Mouse (Mus musculus) heart, adult 2 months (tissue): ENCODE measurements at regions not wholly inside any gene's neighbourhood (a gene's known extent, or its start where the extent isn't known, plus 50 kb on each side); places are given as distances from the start of the nearest gene placed in this dataset.

Experiments
- DNase-seq, 2 experiments: peaks; one replicate each; pipeline ENCODE4 v3.0.0; 2021
- H3K27ac ChIP-seq: fragments of 200-600 bp; 2 replicates; pipeline ENCODE4 v1.8.1; 2022
- H3K27me3 ChIP-seq: fragments of 200-500 bp; 2 replicates; pipeline ENCODE4 v1.6.1; 2012; ENCODE audit warnings: mild to moderate bottlenecking, low read length, inconsistent platforms, mixed read lengths; ENCODE audit not compliant: control insufficient read depth, insufficient read depth
- H3K36me3 ChIP-seq: fragments of 200-500 bp; 2 replicates; pipeline ENCODE4 v1.6.1; 2012; ENCODE audit warnings: low read length, inconsistent platforms; ENCODE audit not compliant: control insufficient read depth, insufficient read depth
- H3K4me1 ChIP-seq: fragments of 200-500 bp; 2 replicates; pipeline ENCODE4 v1.6.1; 2011; ENCODE audit warnings: low read length; ENCODE audit not compliant: control insufficient read depth, insufficient read depth
- H3K4me3 ChIP-seq: fragments of 200-600 bp; 2 replicates; pipeline ENCODE4 v1.8.1; 2022
- H3K79me2 ChIP-seq: fragments of 200-500 bp; replicated peaks from 2 replicates; pipeline ENCODE4 v1.6.1; 2012; ENCODE audit warnings: mild to moderate bottlenecking, inconsistent platforms, low read length, moderate library complexity, mixed read lengths; ENCODE audit not compliant: control insufficient read depth, insufficient read depth
- H3K9ac ChIP-seq: fragments of 200-500 bp; 2 replicates; pipeline ENCODE4 v1.6.1; 2012; ENCODE audit warnings: low read depth, mild to moderate bottlenecking, control low read depth, inconsistent platforms, low read length, mixed read lengths
- CTCF ChIP-seq: fragments of 200-600 bp; IDR thresholded peaks from 2 replicates; pipeline ENCODE4 v1.8.1; 2022; ENCODE audit warnings: antibody characterized with exemption, mild to moderate bottlenecking, moderate library complexity
- EP300 ChIP-seq: fragments of 200-500 bp; IDR thresholded peaks from 2 replicates; pipeline ENCODE4 v1.6.1; 2011; ENCODE audit warnings: low read depth, low read length, control low read depth; ENCODE audit not compliant: insufficient read depth
- POLR2A ChIP-seq: fragments of 200-500 bp; IDR thresholded peaks from 2 replicates; pipeline ENCODE4 v1.6.1; 2011; ENCODE audit warnings: mild to moderate bottlenecking, low read depth, low read length, control low read depth; ENCODE audit not compliant: insufficient read depth
- WGBS: fragments of 180-500 bp; shearing (Covaris S2); methylation state at CpG from one replicate; pipeline ENCODE4 v1.1.7; 2018; 5-methylcytosine and 5-hydroxymethylcytosine counted together
- intact Hi-C: fragments of 180-260 bp; cut with DNase I; formaldehyde crosslinking; loops from one replicate; pipeline ENCODE4 v1.15.1; 2025

DNA sequence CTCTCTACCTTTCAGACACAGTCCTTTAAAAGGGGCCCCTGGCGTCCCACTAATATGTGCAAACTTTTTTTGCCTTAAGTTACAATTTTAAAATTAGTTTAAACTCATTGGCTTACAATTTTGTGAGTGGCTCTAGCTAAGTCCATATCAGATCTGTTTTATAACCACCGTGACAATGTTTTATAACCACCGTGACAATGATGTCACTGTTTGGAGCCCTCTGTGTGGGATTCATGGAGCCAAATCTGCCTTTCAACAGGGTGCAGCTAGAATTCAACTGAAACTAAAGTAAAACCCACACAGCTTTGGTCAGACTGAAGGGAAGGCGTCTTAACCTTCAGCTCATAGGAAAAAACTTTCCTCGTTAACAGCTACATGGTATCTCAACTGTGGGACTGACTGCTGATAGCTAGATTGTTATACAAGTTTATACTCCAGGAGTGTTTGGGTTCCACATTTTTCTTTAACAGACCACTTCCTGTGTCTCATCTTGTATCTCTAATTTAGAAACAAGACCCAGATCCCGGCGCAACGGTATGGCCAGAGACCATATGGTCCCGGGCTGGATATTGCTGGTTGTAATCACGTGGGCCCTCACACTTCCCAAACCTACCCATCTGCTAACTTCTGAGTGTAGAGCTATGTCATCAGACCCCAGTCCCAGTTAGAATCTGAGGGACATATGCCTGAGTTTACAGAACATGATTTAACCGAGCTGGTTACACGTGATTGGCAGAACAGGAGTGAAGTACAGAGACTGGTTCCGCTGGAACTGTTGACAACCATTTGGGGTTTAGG lies 102.7 kb upstream of the Cand1 start:
- 66% methylated on average over 13 of the region's 13 CpGs for WGBS
- no peak for DNase-seq

GRCm38 (mm10) chr10:119340323-119340722 lies 100.5 kb upstream of the Cand1 start:
- no peak for DNase-seq
- TF ChIP-seq POLR2A = no peak
- peak; percentile 54 for TF ChIP-seq CTCF
- TF ChIP-seq EP300 = no peak
- H3K36me3 ChIP-seq = no peaks in the 10 kb centered on the region
- H3K4me3 ChIP-seq = no peak overlapping the region
- WGBS = 64% methylated on average over 8 of the region's 8 CpGs
- intact Hi-C loops = no loop called here
- H3K27me3 ChIP-seq = no peaks in the 10 kb centered on the region
- no peaks in the 10 kb centered on the region for H3K4me1 ChIP-seq
- no peaks in the 10 kb centered on the region for H3K79me2 ChIP-seq
- H3K9ac ChIP-seq = no peak overlapping the region
- H3K27ac ChIP-seq = no peak overlapping the region

More for the DNA sequence above, 102.7 kb upstream of the Cand1 start:
- intact Hi-C loops = no loop called here
- H3K4me1 ChIP-seq = no peaks in the 10 kb centered on the region
- no peak for TF ChIP-seq POLR2A
- no peak for TF ChIP-seq CTCF
- TF ChIP-seq EP300 = no peak
- H3K79me2 ChIP-seq = no peaks in the 10 kb centered on the region
- no peak overlapping the region for H3K4me3 ChIP-seq
- no peaks in the 10 kb centered on the region for H3K36me3 ChIP-seq
- H3K27ac ChIP-seq = no peak overlapping the region
- no peak overlapping the region for H3K9ac ChIP-seq
- no peaks in the 10 kb centered on the region for H3K27me3 ChIP-seq

GRCm38 (mm10) chr10:119326912-119327311 lies 87.1 kb upstream of the Cand1 start:
- no peak for DNase-seq
- intact Hi-C loops = no loop called here
- Histone ChIP-seq H3K27me3 (no peaks in the 10 kb centered on the region), H3K79me2 (no peaks in the 10 kb centered on the region), H3K4me1 (no peaks in the 10 kb centered on the region), H3K27ac (no peak overlapping the region), H3K4me3 (no peak overlapping the region), H3K36me3 (no peaks in the 10 kb centered on the region), H3K9ac (no peak overlapping the region)
- TF ChIP-seq CTCF = no peak
- WGBS = 30% methylated on average over 6 of the region's 6 CpGs

GRCm38 (mm10) chr10:119319953-119320352 lies 80.1 kb upstream of the Cand1 start:
- no peak for DNase-seq
- Histone ChIP-seq H3K4me3 (no peak overlapping the region), H3K27me3 (no peaks in the 10 kb centered on the region), H3K36me3 (no peaks in the 10 kb centered on the region), H3K4me1 (no peaks in the 10 kb centered on the region), H3K27ac (no peak overlapping the region), H3K9ac (no peak overlapping the region), H3K79me2 (no peaks in the 10 kb centered on the region)
- 80% methylated on average over 8 of the region's 8 CpGs for WGBS
- no peak for TF ChIP-seq CTCF
- intact Hi-C loops = no loop called here

DNA sequence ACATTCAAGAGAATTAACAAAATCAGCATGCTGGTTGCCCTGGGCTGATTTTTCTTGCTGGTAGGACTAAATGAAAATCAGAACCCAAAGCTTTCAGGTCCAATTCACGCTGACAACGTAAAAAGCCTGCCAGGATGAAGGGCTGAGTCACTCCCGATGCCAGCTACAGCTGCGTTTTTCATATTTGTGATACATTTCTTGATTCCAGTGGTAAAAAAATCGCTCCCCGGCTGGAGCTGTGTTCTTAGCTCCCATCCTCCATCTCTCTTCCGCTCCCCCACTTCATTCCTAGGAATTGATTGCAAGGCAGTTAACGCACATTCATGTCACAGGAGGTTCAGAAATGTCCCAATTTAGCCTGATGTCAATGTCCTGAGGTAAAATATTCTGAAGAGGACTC lies 78.6 kb upstream of the Cand1 start:
- no peak for TF ChIP-seq EP300
- TF ChIP-seq POLR2A = no peak
- no peak for TF ChIP-seq CTCF

DNA sequence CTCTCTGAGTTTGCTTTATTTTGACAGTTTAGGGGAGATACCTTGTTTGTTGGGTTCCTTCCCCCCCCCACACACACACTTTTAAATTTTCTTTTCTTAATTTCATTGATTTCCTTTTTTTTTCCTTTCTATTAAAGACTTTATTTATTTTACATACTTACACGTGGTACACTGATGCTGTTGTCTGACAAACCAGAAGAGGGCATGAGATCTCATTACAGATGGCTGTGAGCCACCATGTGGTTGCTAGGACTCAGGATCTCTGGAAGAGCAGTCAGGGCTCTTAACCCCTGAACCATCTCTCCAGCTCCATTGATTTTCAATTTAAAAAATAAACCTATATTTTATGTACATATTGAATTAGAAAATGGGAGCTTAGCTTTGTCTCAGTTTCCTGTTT lies 71.7 kb upstream of the Cand1 start:
- intact Hi-C loops = no loop called here
- no peak for DNase-seq
- WGBS = 17% methylated on average over 1 of the region's 1 CpGs
- H3K79me2 ChIP-seq = no peaks in the 10 kb centered on the region
- H3K36me3 ChIP-seq = no peaks in the 10 kb centered on the region
- no peak overlapping the region for H3K9ac ChIP-seq
- no peaks in the 10 kb centered on the region for H3K27me3 ChIP-seq
- TF ChIP-seq CTCF (0 out of 2 replicates have a peak, but pooled peaks have one; percentile 1), POLR2A (no peak)
- no peaks in the 10 kb centered on the region for H3K4me1 ChIP-seq
- no peak overlapping the region for H3K4me3 ChIP-seq
- H3K27ac ChIP-seq = no peak overlapping the region

More for the DNA sequence above, 78.6 kb upstream of the Cand1 start:
- H3K36me3 ChIP-seq = no peaks in the 10 kb centered on the region
- 83% methylated on average over 8 of the region's 8 CpGs for WGBS
- H3K9ac ChIP-seq = no peak overlapping the region
- intact Hi-C loops = no loop called here
- DNase-seq = no peak
- H3K27me3 ChIP-seq = no peaks in the 10 kb centered on the region
- no peak overlapping the region for H3K4me3 ChIP-seq
- no peaks in the 10 kb centered on the region for H3K79me2 ChIP-seq
- no peaks in the 10 kb centered on the region for H3K4me1 ChIP-seq
- H3K27ac ChIP-seq = no peak overlapping the region
